Mouse (Mus musculus): Measurements from ENCODE around the gene Calr4.

Gene Calr4

DNA sequence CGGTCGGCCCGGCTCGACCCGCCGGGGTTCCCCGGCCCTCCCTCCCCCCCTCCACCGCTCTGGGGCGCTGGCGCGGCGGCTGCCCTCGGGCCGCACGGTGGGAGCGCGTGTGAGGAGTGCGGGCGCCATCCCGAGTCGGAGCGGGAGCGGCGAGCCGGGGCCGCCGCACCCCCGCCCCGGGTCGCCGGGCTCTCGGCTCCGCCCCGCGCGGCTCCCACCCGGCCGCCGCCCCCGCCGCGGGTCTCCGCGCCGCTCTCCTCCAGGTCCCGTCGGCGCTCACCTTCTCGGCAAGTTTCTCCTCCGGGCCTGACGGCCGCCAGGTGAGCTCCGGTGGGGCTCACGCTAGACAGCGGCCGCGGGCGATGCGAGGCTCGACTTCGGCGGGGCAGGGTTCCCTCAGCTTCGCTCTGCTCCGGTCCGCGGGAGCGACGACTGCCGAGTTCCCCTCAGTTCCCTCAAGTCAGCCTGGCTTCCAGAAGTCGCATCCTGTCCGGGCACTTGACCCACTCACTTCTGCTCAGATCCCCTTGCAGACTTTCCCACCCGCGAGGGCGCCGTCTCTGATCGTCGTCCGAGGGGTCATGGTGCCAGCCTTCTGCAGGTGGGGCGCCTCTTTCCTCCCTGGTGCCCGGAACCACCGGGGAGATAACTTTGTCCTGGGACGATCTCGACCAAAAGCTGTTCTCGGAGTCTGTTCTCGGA is 46.3 kb downstream of the Calr4 start:
- peak in 1 of 2 experiments; percentile 60 for DNase-seq

DNA sequence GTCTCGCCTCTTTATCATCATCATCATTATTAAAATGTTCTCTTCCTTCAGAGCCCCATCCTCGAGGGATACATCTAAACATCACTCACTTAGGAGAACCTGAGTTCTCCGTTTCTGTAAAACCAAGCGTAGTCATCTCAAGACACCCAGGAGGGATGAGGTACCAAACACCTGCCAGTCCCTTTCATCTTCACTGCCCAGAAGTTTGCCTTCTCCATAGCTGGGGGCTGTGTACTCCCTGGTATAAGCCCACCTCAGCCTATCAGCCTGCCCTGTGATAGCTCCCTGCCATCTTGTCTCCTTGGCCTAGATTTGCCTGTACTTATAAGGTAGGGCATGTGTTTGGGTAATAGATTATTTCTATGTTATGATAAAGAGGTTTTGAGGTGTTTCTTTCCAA is 46.9 kb downstream of the Calr4 start:
- no peak for DNase-seq

DNA sequence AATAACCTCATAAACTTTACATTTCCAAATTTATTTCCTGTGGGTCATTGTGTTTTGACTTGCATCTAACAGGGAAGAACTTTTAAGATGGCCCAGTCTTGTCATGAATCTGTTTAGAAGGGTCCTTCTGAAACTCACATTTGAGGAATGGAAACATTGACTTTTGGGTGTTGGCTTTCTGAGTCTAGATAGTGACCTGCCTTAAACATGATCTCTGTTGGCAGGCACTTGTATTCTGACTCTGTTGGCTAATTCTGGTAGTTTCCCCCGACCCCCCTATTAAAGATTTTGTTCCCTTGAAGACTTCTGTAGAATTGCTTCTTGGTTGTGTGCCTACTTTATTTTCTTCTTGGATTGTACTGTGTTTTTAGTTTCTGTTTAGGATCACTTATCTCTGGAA is 47.7 kb downstream of the Calr4 start:
- no peak for DNase-seq

DNA sequence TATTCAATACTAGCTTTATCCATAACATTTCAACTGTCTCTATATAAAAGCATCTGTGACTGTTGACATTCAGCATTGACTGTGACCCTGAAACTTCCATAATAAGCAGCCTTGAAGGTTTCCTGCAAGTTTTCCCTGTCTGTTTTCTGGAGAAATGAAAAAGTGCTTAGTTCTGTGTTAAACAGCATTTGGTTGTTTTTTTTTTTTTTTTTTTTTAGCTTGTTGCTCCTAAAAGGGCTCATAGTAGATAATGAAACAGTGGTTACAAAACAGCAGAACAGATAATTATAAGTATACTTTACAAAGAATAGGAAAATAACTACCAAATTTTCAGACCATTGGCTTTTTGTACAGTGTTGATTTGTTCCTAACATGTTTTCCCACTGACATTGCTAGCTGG is 60.3 kb downstream of the Calr4 start:
- no peak for DNase-seq

DNA sequence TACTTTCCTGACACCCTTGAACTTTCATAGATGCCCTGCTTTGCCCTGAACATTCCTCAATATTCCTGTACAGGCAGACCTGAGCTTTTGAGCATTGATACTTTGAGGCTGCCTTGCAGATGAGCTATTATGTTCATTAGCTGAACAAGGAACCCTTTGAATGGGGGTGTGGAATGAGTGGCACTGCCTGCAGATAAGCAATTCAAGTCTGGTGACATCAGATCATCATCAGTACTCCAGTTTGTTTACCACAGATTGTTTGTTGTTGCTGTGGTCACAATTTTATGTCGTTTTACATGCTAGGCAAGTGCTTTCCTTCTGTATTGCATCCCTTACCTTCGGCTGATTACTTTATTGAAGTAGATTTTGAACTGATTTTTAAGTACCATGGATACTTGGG is 62.2 kb downstream of the Calr4 start:
- DNase-seq = no peak

DNA sequence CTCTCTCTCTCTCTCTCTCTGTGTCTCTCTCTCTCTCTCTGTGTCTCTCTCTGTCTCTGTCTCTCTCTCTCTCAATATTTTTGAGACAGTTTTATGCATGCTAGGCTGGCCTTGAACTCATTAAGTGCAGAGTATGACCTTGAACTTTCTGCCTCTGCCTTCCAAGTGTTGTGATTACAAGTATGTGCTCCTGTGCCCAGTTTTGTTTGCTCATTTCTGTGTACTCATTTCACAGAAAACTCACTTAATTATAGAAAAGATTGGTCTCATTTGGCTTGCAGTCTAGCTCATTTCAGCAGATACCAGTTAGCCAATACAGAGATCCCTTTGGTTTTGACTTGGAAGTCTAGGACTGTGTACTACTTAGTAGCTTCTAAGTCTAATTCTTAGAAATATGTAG is 64.9 kb downstream of the Calr4 start:
- DNase-seq = no peak
